Mouse (Mus musculus) fat pad, adult 2 months (tissue): Measurements from ENCODE around the gene Chrne.

Experiments
- DNase-seq: peaks from one replicate; pipeline ENCODE4 v3.0.0-alpha.2; 2011; ENCODE audit warnings: low read depth, low spot score; ENCODE audit errors: extremely low read depth

The Chrne gene

DNA sequence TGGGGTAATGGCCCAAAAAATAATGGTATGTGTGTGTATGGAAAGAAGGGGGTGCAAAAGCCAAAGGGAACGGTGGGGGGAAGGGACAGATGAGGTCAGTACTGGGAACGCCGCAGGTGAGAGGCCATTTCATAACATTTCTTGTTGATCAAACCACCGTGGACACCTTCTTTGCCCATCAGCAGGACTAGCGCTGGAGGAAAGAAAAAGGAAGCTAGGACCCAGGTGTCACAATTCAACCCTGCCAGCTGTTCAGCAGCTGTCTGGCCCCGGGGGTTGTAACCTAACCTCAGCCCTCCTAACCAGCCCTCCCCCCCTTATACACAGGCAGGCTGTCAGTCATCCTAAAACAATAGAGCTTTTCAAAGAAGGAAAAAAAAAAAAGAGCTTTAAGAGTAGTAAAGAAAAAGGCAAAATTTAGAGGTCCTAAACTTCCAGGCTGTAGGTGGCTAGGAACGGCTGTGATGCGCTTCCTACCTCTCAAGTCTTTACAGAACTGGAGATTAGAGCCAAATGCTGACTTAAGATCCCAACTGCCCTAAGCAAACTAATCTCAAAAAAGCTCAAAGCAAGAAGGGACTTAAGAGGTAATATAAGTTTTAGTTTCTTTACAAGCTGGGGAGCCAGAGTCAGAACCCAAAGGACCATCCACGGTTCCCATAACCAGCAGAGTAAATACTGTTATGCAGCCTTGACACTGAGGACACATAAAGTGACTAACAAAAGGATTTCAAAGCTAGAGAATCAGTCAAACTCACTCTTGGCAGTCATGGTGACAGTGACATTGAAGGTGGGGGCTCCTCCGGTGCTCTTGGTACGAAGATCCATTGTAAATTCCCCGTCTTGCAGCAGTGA is 33.2 kb upstream of the Chrne start:
- DNase-seq = no peak

DNA sequence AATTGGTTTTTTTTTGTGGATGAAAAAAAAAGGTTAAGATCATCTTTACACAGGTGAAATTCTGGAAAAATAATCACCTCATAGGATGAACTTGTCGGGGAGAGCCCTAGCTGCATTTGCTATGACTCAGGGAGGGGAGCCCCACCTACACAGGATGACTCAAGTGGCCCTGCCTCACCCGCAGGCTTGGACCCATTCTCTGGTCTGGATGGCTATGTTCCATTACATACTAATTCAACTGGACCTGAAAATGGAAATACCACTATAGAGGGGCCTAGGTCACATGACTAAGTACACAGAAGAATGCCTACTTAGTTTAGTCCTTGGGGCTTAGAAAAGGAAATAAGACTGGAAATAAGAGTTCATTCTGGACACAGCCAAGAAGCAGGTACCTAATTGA is 32.4 kb upstream of the Chrne start:
- DNase-seq = no peak

DNA sequence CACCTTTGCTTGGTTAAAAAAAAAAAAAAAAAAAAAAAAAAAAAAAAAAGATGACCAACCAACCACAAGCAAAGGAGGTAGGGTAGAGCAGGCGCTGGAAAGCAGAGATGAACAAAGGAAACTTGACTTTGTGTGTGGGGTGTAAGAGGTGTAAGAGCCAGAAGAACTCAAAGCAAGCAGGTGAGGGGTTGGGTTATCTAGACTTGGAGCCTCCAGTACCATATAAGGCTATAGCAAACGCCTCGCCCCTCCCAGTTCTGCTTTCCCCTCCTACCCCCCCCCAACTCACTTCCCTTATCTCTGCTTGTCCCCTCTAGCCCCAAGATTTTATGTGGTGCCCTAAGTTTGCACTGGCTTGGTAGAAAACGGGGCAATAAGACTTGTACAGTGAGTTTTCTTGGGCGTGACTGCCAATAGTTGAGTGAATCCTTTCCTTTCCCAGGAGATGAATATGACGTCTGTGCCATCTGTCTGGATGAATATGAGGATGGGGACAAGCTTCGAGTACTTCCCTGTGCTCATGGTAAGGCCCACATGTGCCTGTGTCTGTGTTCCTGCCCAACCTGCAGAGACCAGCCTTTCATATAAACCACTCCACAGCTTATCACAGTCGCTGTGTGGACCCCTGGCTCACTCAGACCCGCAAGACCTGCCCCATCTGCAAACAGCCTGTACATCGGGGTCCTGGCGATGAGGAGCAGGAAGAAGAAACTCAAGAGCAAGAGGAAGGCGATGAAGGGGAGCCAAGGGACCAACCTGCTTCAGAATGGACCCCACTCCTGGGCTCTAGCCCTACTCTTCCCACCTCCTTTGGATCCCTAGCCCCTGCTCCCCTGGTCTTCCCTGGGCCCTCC is 31.5 kb upstream of the Chrne start:
- no peak for DNase-seq

DNA sequence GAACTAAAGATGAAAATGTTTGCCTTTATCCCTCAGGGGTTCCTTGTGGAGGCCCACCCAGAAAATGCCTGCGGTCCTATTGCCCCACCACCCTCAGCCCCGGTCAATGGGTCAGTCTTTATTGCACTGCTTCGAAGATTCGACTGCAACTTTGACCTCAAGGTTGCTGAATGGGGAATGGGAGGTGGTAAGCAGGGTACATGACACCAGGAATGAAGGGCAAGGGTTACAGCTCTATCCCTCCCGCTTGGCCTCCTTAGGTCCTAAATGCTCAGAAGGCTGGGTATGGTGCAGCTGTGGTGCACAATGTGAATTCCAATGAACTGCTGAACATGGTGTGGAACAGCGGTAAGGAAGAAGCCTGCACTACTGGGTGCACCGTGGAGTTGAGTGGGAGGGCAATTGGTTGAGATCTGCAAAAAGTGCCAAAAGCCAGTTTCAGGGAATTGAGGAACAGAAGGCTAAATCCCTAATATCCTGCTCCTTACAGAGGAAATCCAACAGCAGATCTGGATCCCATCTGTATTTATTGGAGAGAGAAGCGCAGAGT is 30.2 kb upstream of the Chrne start:
- no peak for DNase-seq

DNA sequence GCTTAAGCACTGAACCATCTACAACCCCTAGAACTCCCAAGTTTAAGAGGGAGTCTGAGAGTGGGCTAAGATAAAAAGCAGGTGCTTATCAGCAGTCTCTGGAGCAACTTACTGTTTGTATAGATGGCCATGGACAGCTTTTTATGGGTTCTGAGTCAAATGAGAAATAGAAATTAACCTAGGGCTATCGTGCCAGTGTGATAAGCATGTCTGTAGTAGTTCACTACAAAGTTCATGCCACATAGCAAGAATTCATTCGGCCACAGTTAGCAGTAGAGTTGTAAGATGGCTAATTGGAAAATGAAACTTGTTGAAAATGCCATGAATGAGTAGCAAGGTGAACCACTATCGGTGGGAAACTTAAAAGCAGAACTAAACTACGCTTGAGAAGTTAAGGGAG is 29.5 kb upstream of the Chrne start:
- DNase-seq = no peak

DNA sequence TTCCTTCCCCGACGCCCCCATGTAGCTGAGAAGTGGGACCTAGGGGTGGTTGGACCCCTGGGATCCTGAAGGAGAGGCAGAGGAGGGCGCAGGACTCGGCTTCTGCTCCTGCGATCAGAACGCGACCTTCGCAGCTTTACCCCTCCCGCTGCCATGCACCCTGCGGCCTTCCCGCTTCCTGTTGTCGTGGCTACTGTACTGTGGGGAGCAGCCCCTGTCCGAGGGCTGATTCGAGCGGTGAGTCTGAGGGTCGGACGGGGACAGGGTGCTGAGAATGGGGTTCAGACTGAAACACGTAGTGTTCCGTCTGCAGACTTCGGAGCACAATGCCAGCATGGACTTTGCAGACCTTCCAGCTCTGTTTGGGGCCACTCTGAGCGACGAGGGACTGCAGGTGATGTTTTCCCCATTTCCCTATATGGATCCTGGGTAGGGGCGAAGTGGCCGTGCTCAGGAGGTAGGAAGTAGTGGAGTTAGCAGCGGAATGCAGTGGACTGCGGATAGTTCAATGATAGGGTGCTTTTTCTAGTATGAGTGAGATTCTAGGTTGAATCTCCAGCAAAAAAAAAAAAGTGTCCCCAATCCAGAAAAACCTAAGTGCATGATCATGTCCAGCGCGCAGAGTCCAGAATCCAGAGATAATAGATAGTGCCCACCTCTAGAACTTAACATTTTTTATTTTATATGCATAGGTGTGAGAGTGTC is 28.9 kb upstream of the Chrne start:
- no peak for DNase-seq

DNA sequence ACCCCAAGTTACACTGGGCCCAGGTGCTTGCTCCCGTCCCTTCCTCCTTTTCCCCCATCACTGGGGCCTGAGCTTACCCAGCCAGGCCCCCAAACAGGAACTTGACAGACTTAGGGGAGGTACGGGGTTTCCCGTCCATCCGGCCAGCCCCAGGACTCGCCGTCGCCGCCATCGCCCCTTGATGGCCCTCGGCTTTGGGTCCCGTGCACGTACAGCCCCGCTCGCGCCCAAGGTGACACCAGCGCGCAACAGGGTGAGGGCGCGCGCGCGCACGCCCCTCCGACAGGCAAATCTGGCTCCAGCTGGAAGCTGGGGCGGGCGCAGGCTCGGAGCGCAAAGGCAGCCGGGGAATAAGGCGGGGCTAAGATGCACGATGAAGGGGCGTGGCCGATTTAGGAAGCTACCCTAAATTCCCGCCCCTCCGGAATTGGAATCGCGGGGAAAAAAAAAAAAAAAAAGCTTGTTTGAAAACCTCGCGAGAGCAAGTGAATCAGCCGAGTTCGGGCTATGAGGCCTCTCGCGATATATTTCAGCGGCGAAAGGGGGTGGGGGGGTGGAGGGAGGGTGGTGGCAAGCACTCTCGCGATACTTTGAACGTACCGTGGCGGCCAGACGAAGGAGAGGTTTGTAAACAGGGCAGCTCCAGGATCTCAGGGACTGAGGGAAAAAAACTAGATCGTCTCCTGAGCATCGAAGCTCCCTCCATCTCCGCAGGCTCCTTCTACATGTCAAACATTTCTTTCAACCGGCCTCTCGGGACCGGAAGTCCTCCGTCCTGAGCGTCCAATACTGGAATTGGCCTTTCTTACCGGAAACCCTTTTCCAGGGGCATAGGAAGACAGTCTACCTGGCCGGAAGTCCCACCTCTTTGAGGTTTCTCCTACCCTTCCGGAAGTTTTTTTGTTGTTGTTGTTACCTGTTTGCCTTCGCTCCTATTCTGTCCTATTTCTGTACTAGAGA is 28.0 kb upstream of the Chrne start, which contains the start of the genes Rnf167 and Slc25a11:
Rnf167 (plus strand) TSS at position 545 of the 960 bp plus-strand sequence.
Slc25a11 (minus strand) TSS at position 789 of the 960 bp plus-strand sequence.
- DNase-seq = peak; percentile 90

DNA sequence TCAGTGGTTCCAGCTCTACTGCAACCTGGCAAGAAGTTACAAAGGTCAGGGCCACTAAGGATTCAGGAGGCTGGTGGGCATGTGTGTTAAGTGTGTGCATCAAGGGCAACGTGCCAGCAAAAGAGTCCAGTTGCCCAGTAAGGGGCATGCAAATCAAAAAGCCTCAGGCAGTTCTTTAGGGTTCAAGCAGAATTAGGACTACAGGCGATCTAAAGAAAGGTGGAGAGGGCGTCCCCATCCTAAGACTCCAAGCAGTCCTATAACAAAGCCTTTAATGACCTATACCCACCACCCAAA is 27.2 kb upstream of the Chrne start:
- no peak for DNase-seq

DNA sequence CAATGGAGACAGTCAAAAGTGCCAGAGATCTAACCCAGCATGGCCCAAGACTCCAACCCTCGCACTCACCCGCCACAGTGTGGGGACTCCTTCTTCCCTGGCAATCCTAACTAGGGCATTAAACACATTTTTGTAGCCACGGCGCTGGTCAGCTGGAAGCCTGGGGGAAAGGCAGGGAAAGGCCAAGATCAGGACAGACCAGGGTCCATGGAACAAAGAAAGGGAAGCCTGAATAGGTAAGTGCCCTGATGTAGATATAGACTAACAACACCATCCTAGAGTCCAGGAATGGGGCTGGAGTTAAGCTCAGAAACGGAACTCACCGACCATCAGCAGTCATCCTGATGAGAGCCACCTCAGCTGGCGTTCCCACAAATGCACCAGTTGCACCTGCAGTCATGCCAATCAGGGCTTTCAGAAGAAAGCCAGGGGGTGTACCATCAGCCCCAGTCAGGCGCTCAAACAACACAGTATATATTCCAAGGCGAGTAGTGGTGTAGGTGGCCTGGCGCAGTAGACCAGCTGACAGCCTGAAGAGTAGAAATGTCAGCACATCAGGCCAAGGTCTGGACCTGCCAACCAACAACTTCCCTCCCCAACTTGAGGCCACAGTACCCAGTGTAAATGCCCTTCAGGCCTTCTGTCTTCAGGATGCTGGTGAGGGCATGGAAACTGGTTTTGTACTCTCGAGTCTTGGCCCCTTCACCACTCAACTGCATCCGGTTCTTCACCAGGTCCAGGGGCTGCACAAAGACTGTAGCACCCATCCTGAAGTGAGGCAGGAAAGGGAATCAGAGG is 26.6 kb upstream of the Chrne start:
- DNase-seq = no peak

DNA sequence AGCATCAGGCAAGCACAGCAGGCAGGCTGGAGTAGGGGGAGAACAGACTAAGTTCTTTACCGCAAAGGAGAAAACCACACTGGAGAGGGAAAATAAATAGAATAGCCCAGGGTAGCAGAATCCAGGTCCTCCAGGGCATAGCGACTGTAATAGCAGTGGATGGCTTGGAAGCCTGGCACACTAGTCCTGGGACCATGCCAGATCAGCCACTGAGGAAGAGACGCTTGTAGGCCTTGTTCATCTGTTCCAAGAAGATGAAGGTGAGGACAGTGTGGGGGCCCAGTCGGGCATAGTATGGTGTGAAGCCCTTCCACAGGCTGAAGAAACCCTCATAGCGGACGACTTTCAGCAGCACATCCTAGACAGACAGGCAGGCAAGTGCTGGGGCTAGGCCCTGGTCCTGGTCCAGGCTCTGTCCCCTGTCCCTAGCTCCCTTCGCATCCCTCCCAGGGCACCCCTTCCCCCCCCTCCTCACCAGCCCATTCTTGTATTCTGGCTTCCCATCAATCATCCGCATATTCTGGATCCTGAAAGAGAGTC is 25.6 kb upstream of the Chrne start:
- no peak for DNase-seq

DNA sequence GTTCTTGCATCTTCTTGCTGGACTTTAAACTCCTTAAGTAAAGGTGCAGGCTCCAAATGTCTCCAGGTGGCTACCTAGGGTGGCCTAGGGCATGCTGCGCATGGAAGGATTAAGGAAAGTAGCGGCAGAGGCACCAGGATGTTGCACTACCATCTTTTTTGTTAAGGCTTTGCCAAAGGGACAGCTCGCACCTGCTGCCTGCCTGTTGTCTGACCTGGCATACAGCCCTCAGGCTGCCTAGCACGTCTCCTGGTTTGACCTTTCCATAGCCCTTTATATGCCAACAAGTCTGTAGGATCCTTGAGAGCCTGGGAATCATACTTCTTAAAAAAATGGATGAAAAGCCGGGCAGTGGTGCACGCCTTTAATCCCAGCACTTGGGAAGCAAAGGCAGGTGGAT is 24.0 kb upstream of the Chrne start:
- DNase-seq = no peak

DNA sequence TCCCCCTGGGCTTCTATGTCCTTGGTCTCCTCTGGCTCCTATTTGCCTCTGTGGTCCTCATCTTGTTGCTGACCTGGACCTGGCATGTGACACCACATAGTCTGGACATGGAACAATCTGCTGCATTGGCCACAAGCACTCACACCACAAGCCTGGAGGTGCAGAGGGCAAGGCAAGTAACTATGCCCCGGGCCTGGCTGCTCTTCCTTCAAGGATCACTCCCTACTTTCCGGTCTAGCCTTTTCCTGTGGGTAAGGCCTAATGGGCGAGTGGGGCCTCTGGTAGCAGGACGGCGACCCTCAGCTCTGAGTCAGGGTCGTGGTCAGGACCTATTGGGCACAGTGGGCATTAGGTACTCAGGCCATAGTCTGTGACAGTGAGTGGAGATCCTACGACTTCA is 22.2 kb upstream of the Chrne start:
- DNase-seq = no peak

DNA sequence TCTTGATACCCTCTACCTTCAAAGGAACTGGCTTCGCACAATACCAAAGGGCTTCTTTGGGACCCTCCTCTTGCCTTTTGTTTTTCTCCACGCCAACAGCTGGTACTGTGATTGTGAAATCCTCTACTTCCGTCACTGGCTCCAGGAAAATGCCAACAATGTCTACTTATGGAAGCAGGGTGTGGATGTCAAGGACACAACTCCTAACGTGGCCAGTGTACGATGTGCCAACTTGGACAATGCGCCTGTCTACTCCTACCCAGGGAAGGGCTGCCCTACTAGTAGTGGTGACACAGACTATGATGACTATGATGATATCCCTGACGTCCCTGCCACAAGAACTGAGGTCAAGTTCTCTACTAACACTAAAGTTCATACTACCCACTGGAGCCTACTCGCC is 21.0 kb upstream of the Chrne start:
- DNase-seq = no peak

DNA sequence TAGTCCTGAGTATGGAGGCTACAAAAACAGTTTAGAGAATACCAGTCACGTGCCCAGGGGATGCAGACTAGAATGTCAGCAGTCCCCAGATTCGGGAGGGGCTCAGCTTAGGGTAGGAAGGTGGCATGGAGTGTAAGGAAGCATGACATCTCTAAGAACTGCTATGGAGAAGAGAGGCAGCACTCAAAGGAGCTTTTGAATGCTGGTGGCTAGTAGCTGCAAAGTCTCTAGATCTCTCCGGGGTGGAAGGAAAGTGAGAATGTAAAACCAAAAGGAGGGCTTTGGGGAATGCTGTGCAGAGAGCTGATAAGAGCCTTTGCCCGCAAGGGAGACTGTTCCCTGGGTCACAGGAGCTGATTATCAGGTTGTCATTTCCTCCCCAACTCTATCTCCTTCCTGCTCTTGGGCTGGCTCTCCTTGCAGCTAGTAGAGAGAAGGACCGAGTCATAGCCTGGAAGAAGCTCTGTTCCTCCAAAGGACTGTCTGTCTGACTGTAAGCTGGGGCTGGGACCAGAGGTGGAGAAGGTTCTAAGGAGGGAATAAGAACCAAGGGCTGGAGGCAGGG is 19.8 kb upstream of the Chrne start, which contains the start of gene Gp1ba:
Gp1ba (plus strand) TSS at position 409 of the 565 bp plus-strand sequence.
- no peak for DNase-seq

DNA sequence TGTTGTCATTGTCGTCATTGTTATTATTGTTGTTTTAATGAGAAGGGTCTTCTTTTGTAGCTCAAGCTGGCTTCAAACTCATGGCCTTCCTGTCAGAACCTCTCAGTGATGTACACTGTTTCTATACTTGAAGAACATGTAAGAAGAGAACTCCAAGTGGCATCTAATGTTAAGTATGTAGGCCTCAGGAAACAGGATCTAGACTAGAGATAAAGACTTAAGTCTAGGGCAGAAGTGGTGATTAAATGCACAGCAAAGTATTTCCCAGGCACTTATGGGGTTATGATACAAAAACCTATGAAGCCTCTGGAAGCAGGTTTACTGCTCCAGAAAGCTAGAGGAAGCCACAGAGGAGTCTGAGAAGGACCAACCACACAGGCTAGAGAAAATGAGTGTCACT is 19.3 kb upstream of the Chrne start:
- DNase-seq = no peak

DNA sequence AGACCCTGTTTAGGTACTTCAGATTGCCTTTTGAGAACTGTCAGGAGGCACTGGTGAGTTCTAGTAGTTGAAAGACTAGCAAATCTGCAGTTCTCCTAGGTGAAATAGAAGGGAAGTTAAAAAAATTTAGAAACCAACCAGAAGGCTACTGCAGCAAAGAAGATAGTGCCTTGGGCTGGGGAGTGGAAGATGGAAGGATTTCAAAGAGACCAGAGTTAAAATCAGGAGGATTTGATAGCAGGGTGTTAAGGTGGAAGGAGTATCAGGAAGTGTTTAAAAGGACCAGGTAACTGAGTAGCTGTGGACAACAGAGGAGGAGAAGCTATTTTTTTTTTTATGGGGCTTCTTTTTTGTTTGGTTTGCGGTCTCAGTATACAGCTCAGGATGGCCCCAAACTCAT is 18.7 kb upstream of the Chrne start:
- DNase-seq = no peak

DNA sequence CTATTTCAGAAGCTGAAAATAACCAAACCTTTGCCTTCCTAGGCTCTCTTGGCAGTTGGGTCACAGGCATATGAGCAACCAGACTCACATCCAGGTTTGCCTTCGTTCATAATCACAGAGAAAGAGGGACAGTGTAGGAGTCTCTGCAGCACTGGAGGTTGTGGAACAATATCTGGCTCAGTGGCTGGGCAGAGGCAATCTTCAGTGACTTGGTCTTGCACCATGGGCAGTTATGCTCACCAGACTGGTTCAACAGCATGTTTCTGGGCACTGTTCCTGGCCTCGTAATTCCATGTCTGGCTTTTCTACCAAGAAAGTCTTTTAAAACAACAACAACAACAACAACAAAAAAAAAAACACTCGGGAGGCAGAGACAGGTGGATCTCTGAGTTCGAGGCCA is 16.6 kb upstream of the Chrne start:
- peak; percentile 69 for DNase-seq

DNA sequence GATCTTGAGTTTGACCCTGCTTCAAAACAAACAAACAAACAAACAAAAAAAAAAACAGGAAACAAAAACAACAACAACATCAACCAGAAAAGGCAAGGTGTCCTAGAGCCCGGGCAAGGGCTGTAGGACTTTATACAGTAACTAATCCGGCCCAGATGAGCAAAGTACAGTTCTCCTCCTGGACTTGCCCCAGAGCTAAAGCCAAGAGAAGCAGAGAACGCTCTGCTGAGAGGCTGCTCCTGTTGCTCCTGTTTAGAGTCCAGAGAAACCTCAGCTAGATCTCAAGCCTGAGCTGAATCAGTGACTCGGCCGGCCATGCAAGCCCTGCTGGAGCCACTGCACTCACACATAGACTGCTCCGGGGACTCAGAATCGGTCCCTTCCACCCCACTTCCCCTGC is 11.1 kb upstream of the Chrne start:
- no peak for DNase-seq

DNA sequence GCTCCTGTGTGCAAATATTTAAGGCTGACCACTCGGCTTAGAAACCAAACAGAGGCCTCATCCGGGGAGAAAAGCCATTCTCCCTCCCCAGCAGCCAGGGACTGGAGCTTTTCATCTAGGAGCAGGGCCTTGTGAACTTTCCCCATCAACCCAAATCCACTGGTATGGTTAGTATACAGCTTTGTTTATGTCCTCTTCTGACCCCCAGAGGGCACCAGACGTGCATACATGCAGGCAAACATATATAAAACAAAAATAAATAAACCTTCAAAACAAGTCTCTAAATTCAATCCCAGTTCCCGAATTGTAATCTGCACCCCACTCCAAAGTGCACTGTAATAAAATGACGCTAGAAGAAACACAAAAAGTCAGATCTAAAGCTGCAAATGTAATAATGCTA is 10.5 kb upstream of the Chrne start:
- no peak for DNase-seq
